Comparison of ENCODE assay signal across 8 mouse cellular contexts in genomic region chr10:12867733-12868188, GRCm38 (mm10). TPM values are rescaled to one million over a fixed set of nuclear protein-coding genes. Genes with fewer than 3 reads are reported as not detected.
A peak's percentile ranks its signal among the peaks of the same experiment; 100 is the strongest.
DNase-seq lines count a peak whose midpoint lies in the region; ATAC-seq and TF ChIP-seq lines count a peak whose summit lies in the region.

No protein-coding gene starts in this region.

- no peaks in the 10 kb centered on the region for H3K36me3 ChIP-seq in kidney, postnatal 0 days (ENCODE audit: insufficient read depth, low read length)
- H3K36me3 ChIP-seq in hindbrain, embryonic 14.5 days (replicated peaks; ENCODE audit: control insufficient read depth, insufficient read depth), result no peaks in the 10 kb centered on the region
- H3K36me3 ChIP-seq in midbrain, postnatal 0 days (ENCODE audit: insufficient read depth, low read length), result no peaks in the 10 kb centered on the region

- no peak for TF ChIP-seq CTCF in kidney, postnatal 0 days (IDR thresholded peaks at IDR 0.05; ENCODE audit: low read depth)
- TF ChIP-seq CTCF in cortical plate, adult 2 months (IDR thresholded peaks at IDR 0.05; ENCODE audit: extremely low read depth, insufficient read depth, low read length), result no peak
- TF ChIP-seq CTCF in midbrain, postnatal 0 days (IDR thresholded peaks at IDR 0.05), result no peak

- peak overlapping the region; percentile 95 for H3K9ac ChIP-seq in kidney, postnatal 0 days (ENCODE audit: low read depth, low read length)
- peak overlapping the region; percentile 69 for H3K9ac ChIP-seq in hindbrain, embryonic 14.5 days
- H3K9ac ChIP-seq in midbrain, postnatal 0 days (replicated peaks; ENCODE audit: low read length, poor library complexity, severe bottlenecking), result 0 out of 2 replicates have a peak overlapping the region, but pooled peaks have one; percentile 67

- H3K27ac ChIP-seq in kidney, postnatal 0 days, result peak overlapping the region; percentile 95
- peak overlapping the region; percentile 10; the same call in 1 of the 2 replicates for H3K27ac ChIP-seq in cortical plate, adult 2 months (ENCODE audit: insufficient read depth, low read length)
- no peak overlapping the region for H3K27ac ChIP-seq in hindbrain, embryonic 14.5 days
- H3K27ac ChIP-seq in midbrain, postnatal 0 days (ENCODE audit: low read depth, low read length), result no peak overlapping the region

- H3K9me3 ChIP-seq in kidney, postnatal 0 days (replicated peaks; ENCODE audit: low read length), result no peaks in the 10 kb centered on the region
- H3K9me3 ChIP-seq in hindbrain, embryonic 14.5 days (ENCODE audit: control insufficient read depth, low read length), result no peaks in the 10 kb centered on the region
- H3K9me3 ChIP-seq in midbrain, postnatal 0 days (ENCODE audit: low read length), result no peaks in the 10 kb centered on the region

- ATAC-seq in kidney, postnatal 0 days (replicated peaks; ENCODE audit: low FRiP score, low read depth), result no peak
- peak; percentile 70 for ATAC-seq in hindbrain, embryonic 14.5 days (ENCODE audit: low FRiP score)
- ATAC-seq in midbrain, postnatal 0 days (ENCODE audit: low FRiP score), result no peak

- no peak for DNase-seq in kidney, postnatal 0 days (ENCODE audit: low spot score)
- no peak for DNase-seq in kidney, postnatal 36 days
- DNase-seq in hindbrain, embryonic 14.5 days (ENCODE audit: low spot score), result no peak
- peak; percentile 36 for DNase-seq in midbrain, postnatal 0 days (ENCODE audit: low spot score)
- DNase-seq in adrenal gland, adult 18-20 months (ENCODE audit: low spot score in 2 of 2), result no peak
- DNase-seq in cerebellum, adult 9-11 months, result no peak
- DNase-seq in cerebellum, postnatal 14 days, result no peak

- peak overlapping the region; percentile 76 for H3K4me3 ChIP-seq in kidney, postnatal 0 days (replicated peaks; ENCODE audit: low read depth, low read length)
- H3K4me3 ChIP-seq in cortical plate, adult 2 months (ENCODE audit: insufficient read depth, low read length), result peak overlapping the region; percentile 56
- H3K4me3 ChIP-seq in hindbrain, embryonic 14.5 days (replicated peaks; ENCODE audit: low read length), result peak overlapping the region; percentile 72
- peak overlapping the region; percentile 83 for H3K4me3 ChIP-seq in midbrain, postnatal 0 days (ENCODE audit: low read depth, low read length)

- 0% methylated on average over 12 of the region's 12 CpGs for WGBS in kidney, postnatal 0 days
- 0% methylated on average over 12 of the region's 12 CpGs for WGBS in hindbrain, embryonic 14.5 days
- under 1% methylated on average over 12 of the region's 12 CpGs for WGBS in midbrain, postnatal 0 days

- no peaks in the 10 kb centered on the region for H3K27me3 ChIP-seq in kidney, postnatal 0 days (ENCODE audit: insufficient read depth, low read length)
- H3K27me3 ChIP-seq in hindbrain, embryonic 14.5 days (ENCODE audit: control insufficient read depth, insufficient read depth, low read length), result no peaks in the 10 kb centered on the region
- 0 out of 2 replicates have a peak, but pooled peaks cover 10% of the 10 kb centered on the region for H3K27me3 ChIP-seq in midbrain, postnatal 0 days (ENCODE audit: insufficient read depth, low read length)

- TF ChIP-seq POLR2A in cortical plate, adult 2 months (IDR thresholded peaks at IDR 0.05; ENCODE audit: extremely low read depth, insufficient read depth, low read length), result no peak

- H3K4me1 ChIP-seq in kidney, postnatal 0 days (replicated peaks; ENCODE audit: insufficient read depth, low read length), result 0 out of 2 replicates have a peak, but pooled peaks cover 3% of the 10 kb centered on the region
- H3K4me1 ChIP-seq in cortical plate, adult 2 months (ENCODE audit: control insufficient read depth, insufficient read depth, low read length), result no peaks in the 10 kb centered on the region
- peaks cover 9% of the 10 kb centered on the region for H3K4me1 ChIP-seq in hindbrain, embryonic 14.5 days (replicated peaks; ENCODE audit: control insufficient read depth, insufficient read depth, low read length)
- H3K4me1 ChIP-seq in midbrain, postnatal 0 days (ENCODE audit: insufficient read depth, low read length), result peaks cover 11% of the 10 kb centered on the region; the same call in 1 of the 2 replicates

- peak overlapping the region; percentile 79 for H3K4me2 ChIP-seq in kidney, postnatal 0 days (ENCODE audit: low read length)
- peak overlapping the region; percentile 84 for H3K4me2 ChIP-seq in hindbrain, embryonic 14.5 days (replicated peaks)
- peak overlapping the region; percentile 97 for H3K4me2 ChIP-seq in midbrain, postnatal 0 days (ENCODE audit: low read depth, low read length, poor library complexity, severe bottlenecking)

RNA-seq across cellular contexts. Expression of gene Utrn, which starts 1.4 kb away (rescaled TPM):
- 59.0 and 69.6 TPM in 2 replicates for polyA plus RNA-seq in kidney, postnatal 0 days (2015; fragmentation: Nextera tagmentation; extraction: Ambion mirVana)
- 32.3 and 35.6 TPM in 2 replicates for polyA plus RNA-seq in cortical plate, adult 2 months (2012; rRNA removed)
- polyA plus RNA-seq in hindbrain, embryonic 14.5 days (2014; fragmentation: Nextera tagmentation; extraction: Ambion mirVana), result 25.0 and 28.2 TPM in 2 replicates
- 20.6 and 29.2 TPM in 2 replicates for total RNA-seq in midbrain, postnatal 0 days (2014; rRNA removed)
- polyA plus RNA-seq in midbrain, postnatal 0 days (2015; fragmentation: Nextera tagmentation; extraction: Ambion mirVana), result 13.9 and 15.4 TPM in 2 replicates
- 10 to 100 TPM; 73.1 to 79.5 TPM for total RNA-seq in adrenal gland, adult 18-20 months (2021)

Comparison
In these comparisons a context has a peak if more than half of its experiments do, and no peak if none do; other contexts are left out.
1. H3K27ac ChIP-seq: peak in kidney, postnatal 0 days (single experiment) and cortical plate, adult 2 months (single experiment); none in hindbrain, embryonic 14.5 days (single experiment) and midbrain, postnatal 0 days (single experiment).
2. Peak in every context shown above with its lines, with median percentiles within 50 percentile points of each other: H3K4me2 ChIP-seq, H3K4me3 ChIP-seq and H3K9ac ChIP-seq.